Mouse (Mus musculus) lung, postnatal 14 days (tissue): ENCODE measurements around the gene Rptor.

ENCODE experiments used
- DNase-seq: peaks from one replicate; pipeline ENCODE4 v3.0.0; 2021

The Rptor gene

GRCm38 (mm10) chr11:119821514-119821913 is 218.8 kb downstream of the Rptor start:
- no peak for DNase-seq

GRCm38 (mm10) chr11:119824072-119824649 is 221.5 kb downstream of the Rptor start:
- DNase-seq = no peak

- DNase-seq = no peak
Observed at GRCm38 (mm10) chr11:119825783-119826182, 223.1 kb downstream of the Rptor start.

- no peak for DNase-seq
Observed at GRCm38 (mm10) chr11:119826239-119826638, 223.5 kb downstream of the Rptor start.

GRCm38 (mm10) chr11:119829116-119829515 is 226.4 kb downstream of the Rptor start:
- no peak for DNase-seq

GRCm38 (mm10) chr11:119831682-119832081 is 229.0 kb downstream of the Rptor start:
- DNase-seq = no peak

- no peak for DNase-seq
Observed at GRCm38 (mm10) chr11:119833311-119833710, 230.6 kb downstream of the Rptor start.

- DNase-seq = no peak
Observed at GRCm38 (mm10) chr11:119833877-119834804, 231.4 kb downstream of the Rptor start.

GRCm38 (mm10) chr11:119836326-119836725 is 233.6 kb downstream of the Rptor start:
- DNase-seq = no peak

GRCm38 (mm10) chr11:119837786-119838185 is 235.1 kb downstream of the Rptor start:
- no peak for DNase-seq

GRCm38 (mm10) chr11:119839411-119840342 is 237.0 kb downstream of the Rptor start:
- no peak for DNase-seq

- no peak for DNase-seq
Observed at GRCm38 (mm10) chr11:119846608-119847007, 243.9 kb downstream of the Rptor start.

- no peak for DNase-seq
Observed at GRCm38 (mm10) chr11:119847076-119847475, 244.4 kb downstream of the Rptor start.

GRCm38 (mm10) chr11:119847569-119847968 is 244.9 kb downstream of the Rptor start:
- DNase-seq = no peak

- DNase-seq = no peak
Observed at GRCm38 (mm10) chr11:119848189-119848588, 245.5 kb downstream of the Rptor start.

- no peak for DNase-seq
Observed at GRCm38 (mm10) chr11:119855999-119856398, 253.3 kb downstream of the Rptor start.

GRCm38 (mm10) chr11:119862523-119863299 is 260.0 kb downstream of the Rptor start:
- DNase-seq = no peak

- DNase-seq = peak; percentile 17
Observed at GRCm38 (mm10) chr11:119863421-119863821, 260.7 kb downstream of the Rptor start.

GRCm38 (mm10) chr11:119866837-119867236 is 264.1 kb downstream of the Rptor start:
- DNase-seq = no peak

GRCm38 (mm10) chr11:119868138-119868537 is 265.4 kb downstream of the Rptor start:
- no peak for DNase-seq

- DNase-seq = no peak
Observed at GRCm38 (mm10) chr11:119868556-119868955, 265.9 kb downstream of the Rptor start.

- DNase-seq = no peak
Observed at GRCm38 (mm10) chr11:119871141-119871540, 268.4 kb downstream of the Rptor start.
